ENCODE assay signal across 9 mouse cellular contexts in genomic region chr5:35041268-35041829, GRCm38 (mm10). TPM values are rescaled to one million over a fixed set of nuclear protein-coding genes. Genes with fewer than 3 reads are reported as not detected.
DNase-seq lines count a peak whose midpoint lies in the region; ATAC-seq and TF ChIP-seq lines count a peak whose summit lies in the region.
"Had no signal": no experiment of that assay in that cellular context is flagged by ENCODE, and none has a peak within 500 bp of the region (broad histone marks: within the 10 kb centered on the region; RNA-seq: fewer than 3 reads in every experiment).

Hgfac (plus strand) TSS chr5:35041509.

- TF ChIP-seq EP300 in MEL (IDR thresholded peaks at IDR 0.05; ENCODE audit: low read depth in 1 of 2, low read length in 2 of 2) = no peak
- no peak for TF ChIP-seq EP300 in liver, postnatal 0 days (IDR thresholded peaks at IDR 0.05; ENCODE audit: low read depth)

- peaks cover 34% of the 10 kb centered on the region for H3K4me1 ChIP-seq in erythroblast, embryonic 14.5 days (ENCODE audit: control insufficient read depth)
- peaks cover 3 to 21% of the 10 kb centered on the region in 2 experiments; a peak in 3 of 4 replicates for H3K4me1 ChIP-seq in MEL (ENCODE audit: control insufficient read depth in 1 of 2, insufficient read depth in 2 of 2, low read length in 2 of 2)
- peaks cover 5% of the 10 kb centered on the region; the same call in 1 of the 2 replicates for H3K4me1 ChIP-seq in kidney, postnatal 0 days (replicated peaks; ENCODE audit: insufficient read depth, low read length)
- peaks cover 15% of the 10 kb centered on the region; the same call in 1 of the 2 replicates for H3K4me1 ChIP-seq in liver, postnatal 0 days (ENCODE audit: insufficient read depth)
- H3K4me1 ChIP-seq: embryonic facial prominence, embryonic 12.5 days had no signal

- peak within 1 kb of the TSS; percentile 55 for H3K9ac ChIP-seq in MEL (ENCODE audit: control insufficient read depth, low read depth, low read length, poor library complexity, severe bottlenecking)
- no peak within 1 kb of the TSS for H3K9ac ChIP-seq in kidney, postnatal 0 days (ENCODE audit: low read depth, low read length)
- peak within 1 kb of the TSS; percentile 59 for H3K9ac ChIP-seq in liver, postnatal 0 days (replicated peaks)
- H3K9ac ChIP-seq: embryonic facial prominence, embryonic 12.5 days had no signal

- H3K27me3 ChIP-seq in erythroblast, embryonic 14.5 days (ENCODE audit: control insufficient read depth) = no peaks in the 10 kb centered on the region
- H3K27me3 ChIP-seq in MEL (ENCODE audit: control insufficient read depth in 1 of 2, insufficient read depth in 2 of 2, low read length in 2 of 2) = no peaks in the 10 kb centered on the region
- H3K27me3 ChIP-seq in kidney, postnatal 0 days (ENCODE audit: insufficient read depth, low read length) = no peaks in the 10 kb centered on the region
- H3K27me3 ChIP-seq in liver, postnatal 0 days (ENCODE audit: insufficient read depth, low read length) = no peaks in the 10 kb centered on the region
- H3K27me3 ChIP-seq: embryonic facial prominence, embryonic 12.5 days had no signal

- H3K79me2 ChIP-seq in MEL (ENCODE audit: control insufficient read depth, insufficient read depth, low read length, poor library complexity) = no peaks in the 10 kb centered on the region; the same call in 1 of the 2 replicates

- intact Hi-C loops in left cerebral cortex, postnatal 4 days (cut with DNase I) = loop anchor here (10.0 kb wide), 1 partner anchor 357 kb away; no protein-coding TSS in a partner anchor

- H3K4me3 ChIP-seq in erythroblast, embryonic 14.5 days (replicated peaks) = peak within 1 kb of the TSS; percentile 46
- peak within 1 kb of the TSS; percentile 46 to 51; a peak in 3 of 4 replicates for H3K4me3 ChIP-seq in MEL (ENCODE audit: control insufficient read depth in 1 of 2, insufficient read depth in 1 of 2, low read depth in 2 of 2, low read length in 2 of 2)
- H3K4me3 ChIP-seq in kidney, postnatal 0 days (replicated peaks; ENCODE audit: low read depth, low read length) = no peak within 1 kb of the TSS
- H3K4me3 ChIP-seq in liver, postnatal 0 days (ENCODE audit: low read depth, low read length) = peak within 1 kb of the TSS; percentile 35
- H3K4me3 ChIP-seq: embryonic facial prominence, embryonic 12.5 days had no signal

- no peaks in the 10 kb centered on the region for H3K9me3 ChIP-seq in erythroblast, embryonic 14.5 days (ENCODE audit: control insufficient read depth, low read length)
- H3K9me3 ChIP-seq in MEL (replicated peaks; ENCODE audit: insufficient read depth, low read length) = no peaks in the 10 kb centered on the region
- H3K9me3 ChIP-seq in kidney, postnatal 0 days (replicated peaks; ENCODE audit: low read length) = no peaks in the 10 kb centered on the region
- no peaks in the 10 kb centered on the region for H3K9me3 ChIP-seq in liver, postnatal 0 days (ENCODE audit: low read length)
- H3K9me3 ChIP-seq: embryonic facial prominence, embryonic 12.5 days had no signal

- peaks cover 6% of the 10 kb centered on the region; the same call in 1 of the 2 replicates for H3K36me3 ChIP-seq in erythroblast, embryonic 14.5 days (ENCODE audit: control insufficient read depth)
- H3K36me3 ChIP-seq in MEL (ENCODE audit: control insufficient read depth in 1 of 2, insufficient read depth in 2 of 2, low read length in 2 of 2) = no peaks in the 10 kb centered on the region
- H3K36me3 ChIP-seq in kidney, postnatal 0 days (ENCODE audit: insufficient read depth, low read length) = no peaks in the 10 kb centered on the region
- no peaks in the 10 kb centered on the region; the same call in 1 of the 2 replicates for H3K36me3 ChIP-seq in liver, postnatal 0 days (replicated peaks; ENCODE audit: insufficient read depth, low read length)
- H3K36me3 ChIP-seq: embryonic facial prominence, embryonic 12.5 days had no signal

- H3K27ac ChIP-seq in MEL (ENCODE audit: control insufficient read depth, low read depth, low read length) = no peak within 1 kb of the TSS
- H3K27ac ChIP-seq in kidney, postnatal 0 days = peak within 1 kb of the TSS; percentile 62
- peak within 1 kb of the TSS; percentile 92 for H3K27ac ChIP-seq in liver, postnatal 0 days (ENCODE audit: low read depth)
- H3K27ac ChIP-seq: embryonic facial prominence, embryonic 12.5 days had no signal

- TF ChIP-seq POLR2A in MEL (IDR thresholded peaks at IDR 0.05; ENCODE audit: control insufficient read depth in 1 of 2, insufficient read depth in 1 of 2, low read depth in 1 of 2, low read length in 2 of 2, poor library complexity in 1 of 2) = no peak

- no peak for TF ChIP-seq CTCF in MEL (IDR thresholded peaks at IDR 0.05 in 2 of 3, conservative IDR thresholded peaks at IDR 0.05 in 1 of 3; ENCODE audit: control insufficient read depth in 1 of 3, insufficient read depth in 1 of 3, low read depth in 2 of 3, low read length in 3 of 3, poor library complexity in 1 of 3, severe bottlenecking in 1 of 3)
- peak; percentile 30; the same call in 1 of the 2 replicates for TF ChIP-seq CTCF in kidney, postnatal 0 days (IDR thresholded peaks at IDR 0.05; ENCODE audit: low read depth)
- TF ChIP-seq CTCF in liver, postnatal 0 days (IDR thresholded peaks at IDR 0.05; ENCODE audit: low read depth) = no peak

- TF ChIP-seq RAD21 in MEL (IDR thresholded peaks at IDR 0.05; ENCODE audit: low read depth, low read length) = no peak

- no peak within 1 kb of the TSS for H3K4me2 ChIP-seq in kidney, postnatal 0 days (ENCODE audit: low read length)
- peak within 1 kb of the TSS; percentile 69 for H3K4me2 ChIP-seq in liver, postnatal 0 days (ENCODE audit: low read depth, low read length)
- H3K4me2 ChIP-seq: embryonic facial prominence, embryonic 12.5 days had no signal

- no peak for ATAC-seq in erythroblast, adult 5-6 weeks (replicated peaks; ENCODE audit: low FRiP score, poor library complexity, severe bottlenecking)
- peak; percentile 81 for ATAC-seq in kidney, postnatal 0 days (replicated peaks; ENCODE audit: low FRiP score, low read depth)
- ATAC-seq in liver, postnatal 0 days = peak; percentile 91
- ATAC-seq in megakaryocyte-erythroid progenitor cell, adult 5-6 weeks (replicated peaks; ENCODE audit: low FRiP score, low TSS enrichment, poor library complexity, severe bottlenecking) = no peak

- 27% methylated on average over 6 of the region's 6 CpGs for WGBS in kidney, postnatal 0 days
- 33% methylated on average over 6 of the region's 6 CpGs for WGBS in liver, postnatal 0 days (ENCODE audit: insufficient replicate concordance)

- DNase-seq in MEL (ENCODE audit: low read depth, low spot score) = no peak
- DNase-seq in kidney, postnatal 0 days (ENCODE audit: low spot score) = peak; percentile 53
- DNase-seq in liver, postnatal 0 days = peak; percentile 81
- DNase-seq in left cerebral cortex, postnatal 4 days = no peak
- DNase-seq in thymus, adult 18-20 months = no peak

TF ChIP-seq in MEL, 35 proteins besides CTCF, POLR2A, EP300 and RAD21:
- no peak for TF ChIP-seq SMC3 (IDR thresholded peaks at IDR 0.05; ENCODE audit: low read depth, low read length)
- no peak for TF ChIP-seq POLR2AphosphoS2 (IDR thresholded peaks at IDR 0.05; ENCODE audit: low read length)
- TF ChIP-seq BHLHE40 (IDR thresholded peaks at IDR 0.05; ENCODE audit: borderline replicate concordance, low read depth, low read length) = no peak
- no peak for TF ChIP-seq ZKSCAN1 (IDR thresholded peaks at IDR 0.05; ENCODE audit: low read depth, low read length)
- no peak for TF ChIP-seq SIN3A (IDR thresholded peaks at IDR 0.05; ENCODE audit: low read length)
- no peak for TF ChIP-seq KAT2A (conservative IDR thresholded peaks at IDR 0.05; ENCODE audit: low read depth, low read length)
- no peak for TF ChIP-seq RCOR1 (IDR thresholded peaks at IDR 0.05; ENCODE audit: low read depth, low read length)
- no peak for TF ChIP-seq HCFC1 (IDR thresholded peaks at IDR 0.05; ENCODE audit: low read depth, low read length)
TF ChIP-seq in MEL: peak in this region for 0.

RNA-seq across cellular contexts. Expression of gene Hgfac, which starts in this region (rescaled TPM):
- 0.18 and 0.22 TPM in 2 replicates for polyA plus RNA-seq in erythroblast, embryonic 14.5 days (2012)
- not detected in 2 replicates for total RNA-seq in erythroblast, adult 5-6 weeks (2015; ENCODE audit: low replicate concordance)
- total RNA-seq in erythroblast, adult 5-6 weeks (2017; ENCODE audit: low replicate concordance) = not detected in 2 replicates
- 0.39 and 0.62 TPM in 2 replicates for total RNA-seq in MEL (2012; rRNA removed)
- 1 to 10 TPM in 1 of 2 experiments, not detected in 1; 1.6 TPM for polyA plus RNA-seq in MEL (2012; ENCODE audit: insufficient read depth in 1 of 2, insufficient read length in 2 of 2, low read depth in 1 of 2, low replicate concordance in 2 of 2, missing spikeins in 1 of 2)
- polyA plus RNA-seq in kidney, postnatal 0 days (2015; fragmentation: Nextera tagmentation; extraction: Ambion mirVana) = 4.1 and 5.2 TPM in 2 replicates
- 285 and 304 TPM in 2 replicates for polyA plus RNA-seq in liver, postnatal 0 days (2015; fragmentation: Nextera tagmentation; extraction: Ambion mirVana)
- not detected in 2 replicates for total RNA-seq in megakaryocyte-erythroid progenitor cell, adult 5-6 weeks (2014; fragmentation: Nextera tagmentation)
- 1.7 and 2.3 TPM in 2 replicates for total RNA-seq in megakaryocyte-erythroid progenitor cell, adult 5-6 weeks (2017)
- 1 to 10 TPM in 1 of 2 experiments, under 1 TPM in 1; 0.95 to 1.7 TPM for total RNA-seq in left cerebral cortex, postnatal 4 days (2021)

Comparison
In these comparisons a context has a peak if more than half of its experiments do, and no peak if none do; other contexts are left out.
1. RNA of gene Hgfac (polyA plus RNA-seq): 285 to 304 TPM in liver, postnatal 0 days; 4.1 to 5.2 TPM in kidney, postnatal 0 days, 1.6 TPM in MEL and 0.18 to 0.22 TPM in erythroblast, embryonic 14.5 days; every median in the first group is over 10 times any median in the second.
2. ATAC-seq: peak in kidney, postnatal 0 days (single experiment) and liver, postnatal 0 days (single experiment); none in erythroblast, adult 5-6 weeks (single experiment) and megakaryocyte-erythroid progenitor cell, adult 5-6 weeks (single experiment).
3. DNase-seq: peak in kidney, postnatal 0 days (single experiment) and liver, postnatal 0 days (single experiment); none in MEL (single experiment), left cerebral cortex, postnatal 4 days (single experiment) and thymus, adult 18-20 months (0 of 2).